Mouse (Mus musculus): ENCODE data around the gene Dpm2.

The Dpm2 gene

DNA sequence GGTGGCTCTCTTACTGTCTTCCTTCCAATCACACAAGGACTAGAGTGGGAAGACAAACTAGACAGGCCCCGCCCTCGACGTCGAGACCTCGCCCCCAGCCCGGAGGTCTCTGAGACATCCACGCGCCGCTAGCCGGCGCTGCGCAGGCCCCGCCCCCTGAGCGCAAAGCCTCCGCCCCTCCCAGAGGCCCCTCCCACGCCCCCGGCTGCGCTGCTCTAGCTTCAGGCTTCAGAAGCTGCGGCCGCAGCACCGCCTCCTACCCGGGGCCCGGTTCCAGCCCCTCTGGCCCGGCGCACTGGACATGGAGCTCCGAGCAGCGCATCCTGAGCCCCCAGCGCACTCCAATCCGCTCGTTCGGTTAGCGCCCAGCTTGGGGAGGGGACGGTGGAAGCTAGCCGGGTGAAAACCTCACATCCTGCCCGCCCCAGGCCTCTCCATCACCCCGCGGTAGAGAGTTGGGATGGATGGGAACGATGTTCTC lies 16.3 kb downstream of the Dpm2 start, which contains the start of gene St6galnac4:
Gene St6galnac4, plus strand, starts transcription at position 225 of the 481 bp plus-strand sequence.
- DNase-seq: peak; percentile 96

DNA sequence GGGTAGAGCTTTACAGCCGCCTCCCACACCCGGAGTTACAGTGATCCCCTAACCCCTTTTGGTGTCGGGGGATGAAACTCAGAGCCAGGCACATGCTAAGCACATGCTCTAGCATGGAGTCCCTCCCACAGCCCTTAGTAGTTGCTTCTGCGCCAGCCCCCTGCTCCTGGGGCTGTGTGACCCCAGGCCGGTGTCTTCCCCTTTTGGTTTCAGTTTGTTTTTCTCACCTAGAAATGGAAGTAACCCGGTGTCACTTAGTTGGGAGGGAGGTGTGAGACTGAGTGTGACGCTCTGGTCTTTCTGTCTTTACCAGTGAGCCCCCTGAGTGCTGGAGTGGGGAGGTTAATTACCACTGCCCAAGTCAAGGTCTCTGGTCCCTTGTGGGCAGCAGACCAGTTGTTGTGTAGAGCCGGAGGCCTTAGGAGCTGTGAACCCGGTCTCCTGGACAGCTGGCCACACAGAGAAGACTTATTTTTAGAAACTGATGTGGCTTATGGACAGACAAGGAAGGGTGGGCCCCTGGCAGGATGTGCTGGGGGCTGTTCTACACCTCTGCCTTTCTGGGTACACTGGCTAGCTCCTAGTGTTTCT lies 17.2 kb downstream of the Dpm2 start:
- no peak for DNase-seq

DNA sequence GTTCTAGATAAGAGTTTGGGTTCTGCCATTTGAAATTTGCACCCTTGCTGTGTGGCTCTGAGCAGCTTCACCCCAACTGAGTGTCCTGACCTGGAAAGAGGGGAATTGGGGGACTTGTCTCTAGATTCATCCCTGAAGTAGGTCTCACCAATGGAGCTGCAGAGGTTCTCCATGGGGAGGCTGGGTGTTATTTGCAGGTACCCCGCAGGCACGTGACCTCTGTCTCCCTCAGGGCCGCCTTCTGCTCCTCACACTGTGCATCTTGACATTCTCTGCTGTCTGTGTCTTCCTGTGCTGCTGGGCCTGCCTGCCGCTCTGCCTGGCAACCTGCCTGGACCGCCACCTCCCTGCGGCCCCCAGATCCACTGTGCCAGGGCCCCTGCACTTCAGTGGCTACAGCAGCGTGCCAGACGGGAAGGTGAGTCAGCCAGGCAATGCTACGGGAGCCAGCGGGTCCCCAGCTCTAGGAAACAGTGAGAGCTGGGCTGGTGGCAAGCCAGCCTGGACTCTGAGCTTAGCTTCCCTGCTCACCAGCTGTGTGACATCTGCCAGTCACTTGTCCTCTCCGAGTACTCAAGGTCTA lies 18.6 kb downstream of the Dpm2 start:
- no peak for DNase-seq

DNA sequence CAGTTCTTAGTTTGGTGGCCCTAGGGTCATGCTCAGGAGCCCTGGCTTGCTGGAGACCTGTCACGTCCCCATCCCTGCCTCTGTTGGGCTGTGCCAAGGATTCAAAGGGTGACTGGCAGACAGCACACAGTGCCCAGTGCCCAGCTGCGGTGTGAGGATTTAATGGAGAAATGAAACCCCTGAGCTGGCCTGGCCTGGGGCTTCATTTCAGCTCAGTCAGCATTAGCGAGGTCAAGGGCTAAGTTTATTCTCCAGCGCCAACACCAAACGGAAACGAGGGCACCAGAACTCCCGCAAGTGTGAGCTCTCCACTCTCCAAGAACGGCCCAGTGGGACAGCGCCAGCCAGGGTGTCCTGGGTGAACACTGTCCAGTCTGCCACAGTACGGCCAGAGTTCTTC lies 19.6 kb downstream of the Dpm2 start:
- DNase-seq: no peak

DNA sequence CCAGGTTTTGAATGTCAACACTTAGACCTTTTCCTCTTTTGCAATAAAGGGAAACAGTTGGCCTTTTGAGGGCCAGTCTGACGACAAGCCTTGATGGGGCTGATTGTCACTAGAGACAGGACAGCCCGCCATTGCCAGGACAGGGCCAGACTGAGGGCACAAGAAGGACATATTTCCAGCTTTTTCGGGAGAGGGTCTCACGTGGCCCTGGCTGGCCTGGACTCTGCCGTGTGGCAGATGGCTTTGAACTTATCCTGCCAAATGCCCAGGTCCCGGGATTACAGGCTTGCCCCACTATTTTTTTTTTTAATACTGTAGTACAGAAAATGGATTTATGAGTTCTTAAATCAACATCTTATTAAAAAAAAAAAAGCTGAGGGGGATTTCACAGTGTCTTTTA lies 20.6 kb downstream of the Dpm2 start:
- no peak for DNase-seq

DNA sequence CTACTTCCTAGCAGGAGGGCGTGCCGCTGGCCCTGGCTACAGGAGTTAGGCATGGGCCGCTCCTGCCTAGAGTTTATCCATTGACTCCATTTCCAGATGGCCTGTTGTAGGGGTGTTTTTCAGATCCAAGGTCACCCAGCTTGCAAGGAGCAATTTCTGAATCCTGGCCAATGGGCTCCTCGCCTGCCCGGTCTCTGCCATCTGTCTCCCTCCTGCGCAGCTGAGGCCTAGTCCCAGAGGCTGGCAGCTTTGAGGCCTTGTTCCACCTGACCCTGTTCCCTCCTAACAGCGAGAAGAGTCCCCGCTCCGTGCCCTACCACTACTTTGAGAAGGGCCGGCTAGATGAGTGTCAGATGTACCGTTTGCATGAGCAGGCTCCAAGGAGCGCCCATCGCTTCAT lies 26.1 kb downstream of the Dpm2 start:
- no peak for DNase-seq

DNA sequence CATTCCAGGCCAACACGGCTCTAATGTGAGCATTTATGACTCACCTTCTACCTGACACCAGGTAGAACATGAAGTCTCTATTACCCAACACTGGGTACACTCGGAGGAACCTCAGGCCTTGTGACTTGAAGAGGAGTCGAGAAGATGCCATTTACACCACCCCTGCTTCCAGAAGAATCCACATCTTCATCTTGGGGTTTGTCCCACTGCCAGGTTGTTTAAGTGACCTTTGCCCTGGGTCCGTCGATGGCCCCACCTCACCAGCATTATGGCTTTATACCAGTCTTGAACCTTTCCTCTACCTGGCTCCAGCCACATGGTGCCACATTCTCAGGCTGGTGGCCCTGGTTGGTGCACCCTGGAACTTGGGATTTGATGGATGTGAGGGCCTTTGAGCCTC lies 26.6 kb downstream of the Dpm2 start:
- no peak for DNase-seq

DNA sequence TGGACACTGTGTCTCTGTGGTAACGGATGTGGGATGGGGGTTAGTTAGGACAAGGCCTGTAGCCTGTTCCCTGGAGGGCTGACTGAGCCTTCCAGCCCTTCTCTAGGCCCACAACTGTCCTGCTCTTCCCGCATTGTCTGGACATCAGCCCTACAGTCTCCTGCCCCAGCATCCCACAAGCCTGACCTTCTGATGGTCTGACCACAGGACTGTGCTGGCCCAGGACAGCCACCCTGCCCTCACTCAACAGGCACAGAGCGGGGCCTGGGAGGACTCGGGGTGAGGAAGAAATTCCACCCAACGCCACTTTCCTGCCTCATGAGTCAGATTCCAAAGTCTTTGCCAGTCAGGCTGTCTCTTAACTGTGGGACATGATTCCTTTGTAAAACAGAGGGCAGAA lies 27.0 kb downstream of the Dpm2 start:
- no peak for DNase-seq

DNA sequence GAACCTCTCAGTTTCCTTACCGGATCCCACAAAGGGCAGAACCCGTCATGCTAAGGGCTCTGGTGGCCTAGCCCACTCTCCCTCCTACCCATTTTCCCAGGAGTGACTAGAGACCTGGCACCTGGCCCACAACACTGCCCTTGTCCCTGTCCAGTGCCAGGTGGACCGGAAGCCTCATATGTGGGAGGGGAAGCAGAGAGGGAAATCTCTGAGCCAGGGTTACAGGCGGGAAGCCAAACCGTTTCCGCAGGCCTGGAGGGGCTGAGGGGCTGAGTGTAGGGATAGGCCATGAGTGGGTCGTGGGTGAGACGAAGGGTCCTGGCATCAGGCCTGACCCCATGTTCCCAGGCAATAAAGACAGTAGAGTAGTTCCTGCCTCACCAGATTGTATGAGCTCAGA lies 27.8 kb downstream of the Dpm2 start:
- DNase-seq: no peak

DNA sequence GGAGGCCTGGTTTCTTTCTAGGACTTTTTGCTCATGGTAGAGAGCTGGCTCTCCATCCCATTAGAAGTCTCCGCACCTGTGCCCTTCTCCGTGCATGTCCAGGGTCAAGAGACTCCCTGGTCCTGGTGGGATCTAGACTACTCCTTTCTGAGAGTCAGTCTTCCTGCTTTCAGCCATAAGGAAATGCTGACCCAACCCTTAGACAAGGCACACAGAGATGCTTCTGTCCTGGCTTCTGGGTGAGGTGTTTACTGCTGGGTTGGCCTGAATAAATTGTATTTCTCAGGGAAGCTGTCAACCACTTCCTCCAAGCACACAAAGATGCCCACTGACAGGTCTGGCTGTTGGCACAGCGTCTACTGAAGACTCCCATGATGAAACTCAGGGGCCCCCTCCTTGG lies 28.8 kb downstream of the Dpm2 start, which contains the start of gene St6galnac6:
Gene St6galnac6, plus strand, starts transcription at position 301 of the 400 bp plus-strand sequence.
- DNase-seq: no peak

DNA sequence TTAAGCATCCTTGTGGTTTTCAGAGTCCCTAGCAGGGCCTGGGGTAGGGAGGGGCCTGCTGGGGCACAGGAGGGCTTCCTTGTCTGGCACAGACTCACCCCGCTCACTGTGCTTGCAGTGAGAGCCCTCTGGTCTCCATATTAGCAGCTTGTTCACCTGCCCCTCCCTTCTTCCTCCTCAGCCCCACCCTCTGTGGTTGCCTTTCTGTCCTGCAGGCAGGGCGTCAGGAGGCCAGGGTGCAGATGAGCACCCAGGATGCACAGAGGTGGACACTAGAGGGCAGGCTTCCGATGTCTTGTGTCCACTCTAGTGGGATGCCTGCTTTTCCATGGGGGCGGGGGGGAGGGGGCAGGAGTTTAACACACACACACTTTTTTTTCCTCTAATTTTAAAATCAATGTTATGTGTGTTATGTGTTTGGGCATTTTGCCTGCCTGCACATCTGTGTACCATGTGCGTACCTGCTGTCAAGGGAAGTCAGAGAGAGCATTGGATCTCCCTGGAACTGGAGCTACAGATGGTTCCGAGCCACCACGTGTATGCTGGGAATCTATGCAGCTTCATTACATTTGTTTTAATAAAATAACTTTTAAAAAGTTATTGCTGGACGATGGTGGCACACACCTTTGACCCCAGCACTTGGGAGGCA lies 30.9 kb downstream of the Dpm2 start:
- DNase-seq: peak; percentile 74

DNA sequence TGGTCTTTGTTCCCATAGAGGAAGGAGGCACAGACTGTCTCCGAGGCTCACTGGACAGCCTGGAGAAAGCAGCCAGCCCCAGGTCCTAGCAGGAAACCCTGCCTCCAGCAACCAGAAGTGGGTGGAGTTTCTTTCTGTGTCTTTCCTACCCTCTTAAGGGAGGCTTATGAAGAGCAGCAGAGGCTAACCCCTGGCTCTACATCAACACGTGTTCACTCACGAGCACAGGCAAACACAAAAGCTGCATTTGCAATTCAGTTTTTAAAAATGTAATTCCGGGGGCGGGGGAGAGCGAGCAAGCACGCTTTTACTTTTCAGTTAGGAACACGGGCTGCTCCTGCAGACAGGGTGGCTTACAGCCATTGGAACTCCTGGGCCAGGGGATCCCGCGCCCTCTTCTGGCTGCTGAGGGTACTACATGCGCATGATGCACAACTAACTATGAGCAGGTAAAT lies 32.0 kb downstream of the Dpm2 start:
- DNase-seq: peak; percentile 82

DNA sequence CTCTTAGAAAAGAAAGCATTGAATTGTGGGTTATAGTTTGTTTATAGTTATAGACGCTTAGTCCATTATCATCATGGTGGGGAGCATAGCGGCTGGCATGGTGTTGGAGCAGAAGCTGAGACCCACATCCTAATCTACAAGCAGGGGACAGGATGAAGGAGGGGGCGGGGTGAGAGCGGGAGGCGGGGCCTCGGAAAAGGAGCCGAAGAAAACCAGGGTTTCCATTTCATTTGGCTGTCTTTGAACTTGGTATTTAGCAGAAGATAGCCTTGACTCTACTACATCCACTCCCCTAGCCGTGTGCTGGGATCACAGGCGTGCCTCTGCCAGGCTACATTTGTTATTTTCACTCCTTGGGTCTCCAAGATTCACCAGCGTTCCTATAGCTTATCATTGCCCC lies 34.0 kb downstream of the Dpm2 start:
- DNase-seq: no peak

DNA sequence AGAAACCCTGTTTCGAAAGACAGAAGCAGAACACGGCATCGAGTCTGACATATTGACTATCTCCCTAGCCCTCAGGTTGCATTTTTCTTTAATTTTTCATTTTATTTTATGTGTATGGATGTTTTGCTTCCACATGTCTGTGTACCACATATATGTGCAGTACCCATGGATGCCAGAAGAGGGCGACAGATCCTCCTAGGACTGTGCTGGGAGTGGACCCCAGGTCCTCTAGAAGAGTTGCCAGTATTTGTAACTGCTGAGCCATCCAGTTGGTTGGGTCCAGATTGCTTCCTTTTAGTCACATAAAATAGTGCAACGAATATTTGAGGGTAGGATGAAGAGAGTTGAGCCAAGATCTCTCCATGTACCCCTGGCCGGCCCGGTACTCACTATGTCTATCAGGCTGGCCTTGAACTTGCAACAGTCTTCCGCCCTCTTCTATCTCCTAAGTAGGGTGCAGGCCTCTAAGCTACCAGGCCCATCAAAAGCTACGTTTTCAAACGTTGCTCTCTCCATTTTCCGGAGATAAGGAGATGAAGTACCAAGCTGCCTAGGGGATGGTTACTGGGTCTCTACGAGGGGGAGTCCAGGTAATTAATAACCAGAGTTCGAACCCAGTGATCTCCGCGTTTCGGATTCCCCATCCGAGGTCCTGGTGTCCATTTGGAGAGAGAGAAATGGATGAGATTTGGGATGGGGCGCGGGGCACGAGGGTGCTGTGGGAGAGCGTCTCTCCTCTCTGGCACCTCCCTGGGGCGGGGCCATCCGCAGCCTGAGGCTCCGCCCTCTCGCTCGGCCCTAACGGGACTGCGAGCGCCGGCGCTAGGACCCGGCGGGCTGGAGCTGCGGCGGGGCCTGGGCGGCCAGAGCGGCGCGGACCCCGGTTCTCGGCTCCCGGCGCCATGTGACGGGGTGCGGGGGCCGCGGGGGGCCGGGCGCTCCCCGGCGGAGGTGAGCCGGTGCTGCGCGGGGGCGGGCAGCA lies 35.8 kb downstream of the Dpm2 start:
- DNase-seq: peak; percentile 90

DNA sequence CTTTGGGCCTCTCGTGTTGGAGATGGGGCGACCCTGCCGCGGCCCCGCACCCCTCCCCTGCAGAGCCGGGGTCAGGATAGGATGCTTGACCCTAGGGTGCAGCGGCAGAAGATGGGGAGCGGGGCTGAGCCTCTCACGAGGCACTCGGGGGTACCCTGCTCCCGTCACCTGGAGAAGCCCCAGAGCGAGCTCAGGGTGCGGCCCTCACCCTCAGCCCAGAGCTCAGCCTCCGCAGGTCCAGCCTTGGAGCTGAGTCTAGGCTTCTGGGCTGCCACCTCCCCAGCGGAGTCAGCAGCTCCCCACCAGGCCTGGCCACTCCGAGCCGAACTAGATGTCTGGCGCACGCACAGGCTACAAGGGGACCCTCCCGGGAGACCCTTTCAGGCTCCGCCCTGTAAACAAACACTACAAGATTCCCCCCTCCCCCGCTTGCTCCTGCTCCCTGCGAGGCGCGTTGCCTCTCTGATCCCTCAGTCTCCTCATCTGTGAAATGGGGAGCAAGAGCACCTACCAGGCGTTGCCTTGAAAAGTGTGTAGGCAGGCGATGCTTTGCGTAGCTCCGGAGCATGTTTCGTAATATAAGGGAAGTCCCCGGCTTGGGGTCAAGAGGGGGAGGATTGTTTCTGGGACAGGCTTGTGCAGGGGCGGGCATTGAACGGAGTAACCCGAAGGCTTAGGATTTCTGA lies 36.7 kb downstream of the Dpm2 start:
- peak; percentile 55 for DNase-seq

DNA sequence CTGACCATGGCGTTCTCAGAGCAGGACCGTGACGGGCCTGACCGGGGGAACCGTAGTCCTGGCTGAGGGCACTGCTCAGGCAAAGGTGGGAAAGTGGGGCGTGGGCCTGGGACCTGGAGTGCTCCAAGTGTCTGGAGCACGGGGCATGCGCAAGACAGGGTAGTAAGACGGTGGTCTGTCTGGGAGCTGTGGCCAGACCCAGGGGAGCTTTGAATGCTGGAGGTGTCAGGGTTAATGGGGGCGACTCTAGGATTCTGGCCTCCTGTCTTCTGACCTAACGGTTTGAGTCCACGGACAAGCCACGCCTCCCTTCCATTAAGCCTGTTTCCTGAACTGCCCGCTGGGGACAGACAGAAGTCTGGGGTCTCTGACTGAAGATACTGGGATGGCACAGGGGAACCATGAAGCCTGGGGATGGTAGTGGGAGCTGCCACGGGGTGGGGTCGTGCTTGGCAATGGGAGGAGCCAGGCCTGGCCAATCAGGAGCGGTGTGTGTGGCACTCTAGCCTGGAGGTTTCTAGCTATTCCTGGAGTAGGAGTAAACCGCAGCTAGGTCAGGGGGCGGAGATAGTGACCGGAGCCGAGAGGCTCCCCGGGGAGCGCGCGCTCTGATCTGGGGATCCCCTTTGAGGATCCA lies 37.6 kb downstream of the Dpm2 start:
- DNase-seq: peak; percentile 91

DNA sequence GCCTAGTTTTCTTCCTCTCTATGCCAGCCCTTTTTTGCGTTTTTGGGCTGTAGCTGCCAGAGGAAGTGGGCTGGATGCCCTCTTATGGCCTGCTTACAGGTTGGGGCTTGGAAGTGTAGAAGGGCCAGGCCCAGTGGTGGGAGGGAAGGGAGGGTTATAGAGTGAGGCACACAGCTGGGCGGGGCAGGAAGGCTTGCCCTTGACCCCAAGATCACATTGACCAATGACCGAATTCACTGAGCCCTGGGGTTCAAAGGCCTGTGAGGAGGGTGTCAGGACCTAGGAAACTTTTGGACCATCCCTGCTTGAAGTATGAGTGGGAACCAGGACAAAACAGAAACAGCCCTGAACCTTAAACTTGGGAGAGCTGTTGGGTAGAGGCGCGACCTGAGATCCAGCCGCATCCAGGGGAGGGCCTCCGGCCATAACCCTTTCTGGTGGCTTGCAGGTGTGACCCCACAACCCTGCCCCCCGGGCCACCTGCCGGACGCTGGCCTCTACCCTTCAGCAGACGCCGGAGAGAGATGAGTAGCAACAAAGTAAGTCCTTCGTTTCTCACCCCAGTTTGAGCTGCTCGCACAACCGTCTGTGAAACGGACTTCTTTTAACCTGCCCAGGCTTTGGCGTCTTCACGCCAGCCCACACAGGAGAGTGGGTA lies 38.2 kb downstream of the Dpm2 start:
- no peak for DNase-seq

DNA sequence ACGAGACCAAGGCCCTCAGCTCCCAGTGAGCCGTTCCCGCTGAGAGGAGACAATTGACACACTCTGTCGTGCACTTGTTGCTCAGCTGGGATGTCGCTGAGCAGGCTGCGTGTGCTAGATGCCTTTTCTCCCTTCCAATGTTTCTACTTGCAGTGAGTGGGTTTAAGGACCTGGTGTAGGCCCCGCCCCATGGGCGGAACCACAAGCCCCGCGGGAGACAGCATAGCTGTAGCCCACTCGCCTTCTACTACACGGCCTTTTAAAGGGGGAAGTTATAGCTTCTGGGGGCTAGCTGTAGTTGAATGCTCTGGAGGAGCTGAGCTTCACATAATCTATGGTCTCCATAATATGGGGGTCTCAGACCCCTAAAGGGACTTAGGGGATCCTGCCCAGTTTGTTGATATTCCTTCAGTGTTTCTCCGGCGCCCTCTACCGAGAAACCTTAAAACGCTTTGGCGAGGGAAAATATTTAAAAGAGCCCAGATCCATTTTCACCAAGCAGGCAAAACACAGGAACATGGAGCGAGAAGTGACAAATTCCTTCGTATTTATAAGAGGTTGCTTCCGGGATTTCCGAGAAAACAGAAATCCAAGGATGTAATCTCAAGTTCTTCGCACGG lies 40.1 kb downstream of the Dpm2 start:
- DNase-seq: peak; percentile 68

DNA sequence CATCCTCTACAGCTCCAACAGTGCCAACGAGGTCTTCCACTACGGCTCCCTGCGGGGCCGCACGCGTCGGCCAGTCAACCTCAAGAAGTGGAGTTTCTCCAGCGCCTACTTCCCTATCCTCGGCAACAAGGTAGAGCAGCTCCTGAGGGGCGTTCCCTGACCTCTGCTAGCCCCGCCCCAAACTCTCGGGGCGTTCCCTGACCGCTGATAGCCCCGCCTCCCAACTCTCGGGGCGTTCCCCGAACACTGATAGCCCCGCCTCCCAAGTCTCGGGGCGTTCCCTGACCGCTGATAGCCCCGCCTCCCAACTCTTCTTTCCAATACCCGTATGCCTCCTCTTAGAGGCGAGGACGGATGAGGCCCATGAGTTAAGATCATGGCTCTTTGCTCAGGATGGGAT lies 41.6 kb downstream of the Dpm2 start:
- no peak for DNase-seq

DNA sequence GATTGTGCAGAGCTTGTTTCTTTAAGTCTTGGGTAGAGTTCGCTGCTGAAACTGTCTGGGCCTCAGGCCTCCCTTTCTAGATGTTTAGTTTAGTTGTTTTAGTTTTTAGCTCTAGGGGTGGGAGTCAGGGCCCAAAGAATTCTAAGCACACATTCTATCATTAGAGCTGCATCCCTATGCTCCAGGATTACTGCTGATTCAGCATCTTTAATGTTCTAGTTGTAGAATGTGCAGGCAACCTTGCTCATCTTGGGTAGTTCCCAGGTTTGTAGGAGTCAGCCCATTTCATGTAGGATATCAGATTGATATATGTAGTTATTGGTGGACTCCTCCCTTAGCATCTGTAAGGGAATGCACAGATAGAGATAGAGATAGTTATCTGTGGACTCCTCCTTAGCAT lies 46.5 kb downstream of the Dpm2 start:
- no peak for DNase-seq

DNA sequence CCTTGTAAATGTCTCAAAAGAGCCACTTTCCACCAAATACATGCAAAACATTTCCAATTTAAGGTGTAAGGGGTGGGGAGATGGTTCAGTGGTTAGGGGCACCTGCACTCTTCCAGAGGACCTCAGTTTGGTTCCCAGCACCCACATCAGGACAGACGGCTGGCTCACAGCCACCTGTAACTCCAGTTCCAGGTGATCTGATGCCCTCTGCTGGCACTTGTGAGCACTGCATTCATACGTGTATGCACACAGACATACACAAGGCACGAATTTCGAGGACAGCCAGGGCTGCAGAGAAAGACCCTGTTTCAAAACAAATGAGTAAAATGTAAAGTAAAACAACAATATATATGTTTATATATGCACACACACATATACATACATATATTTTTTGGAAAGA lies 46.9 kb downstream of the Dpm2 start:
- DNase-seq: peak; percentile 61

Measured in retina, postnatal 1 day (tissue).